Mouse (Mus musculus): ENCODE data around the gene Dnm2. TPM values are rescaled to one million over a fixed set of nuclear protein-coding genes. Genes with fewer than 3 reads are reported as not detected.

The Dnm2 gene
- polyA plus RNA-seq, 1 experiment from 2014 or later, result 51.8 TPM

DNA sequence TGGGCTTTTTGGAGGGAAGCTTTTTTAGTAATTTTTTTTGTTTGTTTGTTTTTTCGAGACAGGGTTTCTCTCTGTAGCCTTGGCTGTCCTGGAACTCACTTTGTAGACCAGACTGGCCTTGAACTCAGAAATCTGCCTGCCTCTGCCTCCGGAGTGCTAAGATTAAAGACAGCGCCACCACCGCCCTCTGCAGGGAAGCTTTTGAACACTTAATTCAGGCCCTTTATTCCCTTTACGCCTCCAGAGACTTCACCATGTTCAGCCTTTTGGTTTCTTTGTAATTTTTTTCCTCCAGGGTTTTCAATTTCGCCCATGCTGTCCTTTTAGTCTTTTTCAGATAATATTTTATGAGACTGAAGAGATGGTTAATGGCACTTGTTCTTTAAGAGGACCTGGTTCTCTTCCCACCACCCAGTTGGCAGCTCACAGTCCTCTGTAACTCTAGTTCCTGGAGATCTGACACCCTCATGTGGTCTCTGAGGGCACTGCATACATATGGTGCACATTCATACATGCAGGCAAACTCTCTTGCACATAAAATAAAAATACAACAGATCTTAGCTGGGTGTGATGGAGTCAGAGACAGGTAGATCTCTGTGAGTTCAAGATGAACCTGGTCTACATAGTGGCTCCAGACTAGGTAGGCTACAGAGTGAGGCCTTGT lies 20.5 kb downstream of the Dnm2 start:
- ATAC-seq (ENCODE audit: low read depth) (no peak), DNase-seq (no peak)
- Histone ChIP-seq H3K4me2 (no peak overlapping the region), H3K9ac (no peak overlapping the region), H3K27me3 (no peaks in the 10 kb centered on the region), H3K4me3 (replicated peaks) (no peak overlapping the region), H3K9me3 (replicated peaks) (no peaks in the 10 kb centered on the region), H3K36me3 (peaks cover 41% of the 10 kb centered on the region), H3K4me1 (replicated peaks) (peaks cover 44% of the 10 kb centered on the region), H3K27ac (no peak overlapping the region)
- 87% methylated on average over 6 of the region's 6 CpGs for WGBS (ENCODE audit: insufficient replicate concordance)

DNA sequence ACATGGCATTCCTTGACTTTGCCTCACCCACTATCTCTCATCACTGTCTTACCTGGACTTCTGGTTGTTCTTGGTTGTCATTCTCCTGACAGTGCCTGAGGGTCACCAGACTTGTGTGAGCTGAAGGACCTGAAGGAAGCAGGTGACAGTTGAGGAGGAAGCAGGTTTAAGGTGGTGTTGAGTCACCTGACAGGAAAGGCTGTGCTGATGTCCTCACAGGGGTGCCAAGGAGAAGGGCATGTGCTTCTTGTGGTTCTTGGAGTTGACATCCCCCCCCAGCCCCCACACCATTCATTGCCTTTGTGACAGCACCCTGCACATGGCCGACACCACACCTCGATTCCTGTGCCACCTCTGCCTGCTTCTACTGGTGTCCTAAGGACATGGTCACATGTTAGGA lies 23.1 kb downstream of the Dnm2 start:
- H3K27me3 ChIP-seq, result no peaks in the 10 kb centered on the region
- no peak overlapping the region for H3K27ac ChIP-seq
- no peak overlapping the region for H3K4me2 ChIP-seq
- peaks cover 64% of the 10 kb centered on the region for H3K4me1 ChIP-seq (replicated peaks)
- DNase-seq (no peak), ATAC-seq (ENCODE audit: low read depth) (no peak)
- no peak overlapping the region for H3K4me3 ChIP-seq (replicated peaks)
- peaks cover 38% of the 10 kb centered on the region for H3K36me3 ChIP-seq
- 88% methylated on average over 2 of the region's 2 CpGs for WGBS (ENCODE audit: insufficient replicate concordance)
- H3K9ac ChIP-seq, result no peak overlapping the region
- no peaks in the 10 kb centered on the region for H3K9me3 ChIP-seq (replicated peaks)

DNA sequence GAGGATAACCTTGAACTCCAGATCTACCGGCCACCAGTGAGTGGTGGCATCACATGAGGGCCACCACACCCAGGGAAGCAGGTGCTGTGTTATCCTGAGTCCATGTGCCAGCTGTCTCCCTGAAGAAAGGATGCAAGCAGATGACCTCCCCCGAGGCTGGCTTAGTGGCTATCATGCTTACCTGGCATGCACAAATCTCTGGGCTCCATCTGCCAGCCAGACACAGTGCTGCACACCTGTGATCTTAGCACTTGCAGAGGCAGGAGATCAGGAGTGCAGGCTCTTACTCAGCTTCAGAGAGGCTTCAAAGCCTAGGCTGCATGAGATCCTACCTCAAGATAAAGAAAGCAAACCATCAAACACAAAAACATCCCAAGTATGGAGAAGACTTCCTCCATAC lies 25.0 kb downstream of the Dnm2 start:
- peaks cover 76% of the 10 kb centered on the region for H3K4me1 ChIP-seq (replicated peaks)
- H3K4me3 ChIP-seq (replicated peaks), result no peak overlapping the region
- ATAC-seq (ENCODE audit: low read depth) (no peak), DNase-seq (no peak)
- WGBS (ENCODE audit: insufficient replicate concordance), result 51% methylated on average over 2 of the region's 2 CpGs
- no peak overlapping the region for H3K4me2 ChIP-seq
- H3K36me3 ChIP-seq, result peaks cover 35% of the 10 kb centered on the region
- H3K27me3 ChIP-seq, result no peaks in the 10 kb centered on the region
- no peaks in the 10 kb centered on the region for H3K9me3 ChIP-seq (replicated peaks)
- peak overlapping the region; percentile 26; the same call in 1 of the 2 replicates for H3K9ac ChIP-seq
- peak overlapping the region; percentile 29; the same call in 1 of the 2 replicates for H3K27ac ChIP-seq

DNA sequence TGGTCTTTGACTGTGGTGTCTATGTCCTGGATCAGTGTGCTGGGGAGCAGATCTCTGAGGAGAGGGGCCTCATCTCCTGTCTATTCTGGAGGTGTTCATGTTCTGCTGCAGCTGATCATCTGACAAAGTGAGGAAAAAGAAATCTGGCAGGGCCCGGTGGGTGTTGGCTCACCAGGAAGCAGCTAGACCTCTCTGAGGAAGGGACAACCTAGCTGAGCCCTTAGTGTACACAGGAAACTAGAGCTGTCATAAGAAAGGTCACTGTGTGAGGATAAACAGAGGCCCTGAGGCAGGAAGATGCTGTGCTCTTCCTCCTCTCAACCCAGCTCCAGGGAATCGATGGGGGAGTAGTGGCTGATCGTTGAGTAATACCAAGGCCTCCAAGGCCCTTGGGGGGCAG lies 25.6 kb downstream of the Dnm2 start:
- H3K27ac ChIP-seq, result peak overlapping the region; percentile 29; the same call in 1 of the 2 replicates
- no peak for DNase-seq
- H3K4me1 ChIP-seq (replicated peaks), result peaks cover 82% of the 10 kb centered on the region
- no peak overlapping the region for H3K4me3 ChIP-seq (replicated peaks)
- H3K4me2 ChIP-seq, result no peak overlapping the region
- 48% methylated on average over 3 of the region's 3 CpGs for whole genome bisulfite sequencing (ENCODE audit: insufficient replicate concordance)
- peaks cover 29% of the 10 kb centered on the region for H3K36me3 ChIP-seq
- no peaks in the 10 kb centered on the region for H3K9me3 ChIP-seq (replicated peaks)
- no peak for ATAC-seq (ENCODE audit: low read depth)
- no peaks in the 10 kb centered on the region for H3K27me3 ChIP-seq
- H3K9ac ChIP-seq, result no peak overlapping the region

DNA sequence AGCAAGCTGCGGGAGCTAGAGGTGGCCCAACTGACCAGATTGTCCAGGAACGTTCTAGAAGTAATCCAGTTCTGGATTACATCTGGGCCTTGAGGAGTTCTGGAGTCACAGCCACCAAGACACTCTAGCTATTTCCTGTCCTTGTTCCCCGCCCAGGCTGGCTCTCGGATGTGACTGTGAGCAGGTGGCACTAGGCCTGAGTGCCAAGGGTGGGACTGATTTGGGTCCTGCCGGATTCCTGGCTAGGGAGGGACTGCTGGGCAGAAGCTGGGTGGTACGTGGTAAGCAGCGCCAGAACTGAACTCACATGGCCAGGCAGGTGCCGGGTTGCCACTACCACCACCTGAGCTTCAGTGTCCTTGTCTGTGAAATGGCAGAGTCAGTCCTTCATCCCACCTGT lies 26.7 kb downstream of the Dnm2 start:
- Histone ChIP-seq H3K4me3 (replicated peaks) (no peak overlapping the region), H3K36me3 (peaks cover 25% of the 10 kb centered on the region), H3K4me2 (peak overlapping the region; percentile 43), H3K27me3 (no peaks in the 10 kb centered on the region), H3K9me3 (replicated peaks) (no peaks in the 10 kb centered on the region), H3K9ac (peak overlapping the region; percentile 55; the same call in 1 of the 2 replicates), H3K4me1 (replicated peaks) (peaks cover 88% of the 10 kb centered on the region), H3K27ac (peak overlapping the region; percentile 66)
- 68% methylated on average over 8 of the region's 8 CpGs for WGBS (ENCODE audit: insufficient replicate concordance)
- no peak for ATAC-seq (ENCODE audit: low read depth)
- no peak for DNase-seq

DNA sequence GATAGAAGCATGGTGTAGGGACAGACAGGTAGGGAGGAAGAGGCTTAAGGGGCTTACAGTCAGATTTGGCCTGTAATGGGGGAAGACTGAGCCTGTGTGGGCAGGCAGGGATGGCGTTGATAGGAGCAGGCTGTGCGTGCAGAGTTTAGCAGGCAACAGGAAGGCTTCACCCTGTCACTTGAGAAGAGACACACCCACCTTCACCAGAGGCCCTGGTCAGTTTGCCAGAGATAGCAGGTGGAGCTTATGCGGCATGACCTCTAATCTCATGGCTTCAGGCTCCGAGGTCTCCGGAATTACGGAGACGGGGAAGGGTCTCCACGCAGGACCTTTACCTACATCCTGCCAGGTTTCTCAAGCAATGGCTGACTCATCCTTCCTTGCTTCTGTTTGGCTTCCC lies 27.2 kb downstream of the Dnm2 start:
- Histone ChIP-seq H3K4me3 (replicated peaks) (no peak overlapping the region), H3K9ac (peak overlapping the region; percentile 55; the same call in 1 of the 2 replicates), H3K27ac (peak overlapping the region; percentile 66), H3K4me2 (peak overlapping the region; percentile 43), H3K27me3 (no peaks in the 10 kb centered on the region), H3K4me1 (replicated peaks) (peaks cover 88% of the 10 kb centered on the region), H3K9me3 (replicated peaks) (no peaks in the 10 kb centered on the region), H3K36me3 (peaks cover 25% of the 10 kb centered on the region)
- DNase-seq (peak; percentile 40), ATAC-seq (ENCODE audit: low read depth) (peak; percentile 76)
- 10% methylated on average over 8 of the region's 8 CpGs for WGBS (ENCODE audit: insufficient replicate concordance)

DNA sequence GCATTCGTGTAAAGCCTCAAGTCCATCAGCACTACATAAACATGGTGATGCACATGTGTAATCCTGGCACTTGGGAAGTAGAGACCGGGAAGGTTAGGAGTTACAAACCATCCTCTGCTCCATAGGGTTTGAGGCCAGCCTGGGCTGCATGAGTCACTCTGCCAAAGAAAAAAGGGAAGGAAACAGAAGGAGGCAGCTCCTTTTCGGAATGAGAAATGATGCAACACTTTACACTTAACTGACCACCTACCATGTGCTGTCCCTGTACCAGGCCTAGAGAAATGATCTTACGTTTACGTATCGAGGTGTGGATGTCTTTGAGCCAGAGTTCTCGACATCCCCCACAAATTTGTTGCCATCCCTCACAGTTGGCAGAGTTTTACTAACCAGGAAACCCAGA lies 28.3 kb downstream of the Dnm2 start:
- H3K36me3 ChIP-seq, result peaks cover 20% of the 10 kb centered on the region
- WGBS (ENCODE audit: insufficient replicate concordance), result 59% methylated on average over 7 of the region's 7 CpGs
- peak overlapping the region; percentile 66 for H3K27ac ChIP-seq
- H3K4me2 ChIP-seq, result no peak overlapping the region
- no peak overlapping the region for H3K9ac ChIP-seq
- H3K27me3 ChIP-seq, result no peaks in the 10 kb centered on the region
- no peaks in the 10 kb centered on the region for H3K9me3 ChIP-seq (replicated peaks)
- DNase-seq (no peak), ATAC-seq (ENCODE audit: low read depth) (no peak)
- peaks cover 86% of the 10 kb centered on the region for H3K4me1 ChIP-seq (replicated peaks)
- H3K4me3 ChIP-seq (replicated peaks), result no peak overlapping the region

DNA sequence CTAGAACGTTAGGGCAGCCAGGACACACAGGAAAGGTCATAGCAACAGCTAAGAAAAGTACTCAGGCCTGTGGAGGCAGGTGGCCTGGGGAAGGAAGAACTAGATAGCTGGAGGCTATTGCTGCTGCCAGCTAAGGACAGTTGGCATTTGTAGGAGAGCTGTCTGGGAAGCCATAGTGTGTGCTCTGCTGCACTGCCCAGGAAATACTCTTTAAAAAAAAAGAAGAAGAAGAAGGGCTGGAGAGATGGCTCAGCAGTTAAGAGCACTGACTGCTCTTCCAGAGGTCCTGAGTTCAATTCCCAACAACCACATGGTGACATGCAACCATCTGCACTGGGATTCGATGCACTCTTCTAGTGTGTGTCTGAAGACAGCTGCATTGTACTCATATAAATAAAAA lies 28.8 kb downstream of the Dnm2 start:
- Histone ChIP-seq H3K4me1 (replicated peaks) (peaks cover 82% of the 10 kb centered on the region), H3K27me3 (no peaks in the 10 kb centered on the region), H3K9me3 (replicated peaks) (no peaks in the 10 kb centered on the region), H3K36me3 (peaks cover 24% of the 10 kb centered on the region), H3K27ac (peak overlapping the region; percentile 24; the same call in 1 of the 2 replicates), H3K4me2 (no peak overlapping the region), H3K9ac (no peak overlapping the region), H3K4me3 (replicated peaks) (no peak overlapping the region)
- WGBS (ENCODE audit: insufficient replicate concordance), result 58% methylated on average over 2 of the region's 2 CpGs
- ATAC-seq (ENCODE audit: low read depth), result no peak
- DNase-seq, result no peak

DNA sequence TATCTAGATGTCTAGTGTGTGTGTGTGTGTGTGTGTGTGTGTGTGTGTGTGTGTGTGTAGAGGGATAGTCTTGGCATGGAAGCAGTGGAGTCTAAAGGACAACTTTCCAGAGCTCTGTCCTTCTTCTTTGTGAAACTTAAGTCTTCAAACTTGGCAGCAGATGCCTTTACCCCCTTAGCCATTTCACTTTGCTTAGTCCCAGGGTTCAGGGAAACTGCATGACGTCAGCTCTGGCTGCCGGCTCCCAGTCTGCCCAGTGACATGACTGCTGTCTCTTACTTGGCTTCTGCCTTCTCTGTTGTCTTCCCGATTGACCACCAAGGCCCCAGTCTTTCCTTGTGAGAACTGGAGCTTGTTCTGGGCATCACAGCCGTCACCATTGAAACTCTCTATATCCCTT lies 29.8 kb downstream of the Dnm2 start:
- no peaks in the 10 kb centered on the region for H3K9me3 ChIP-seq (replicated peaks)
- H3K36me3 ChIP-seq, result peaks cover 27% of the 10 kb centered on the region
- no peak overlapping the region for H3K4me2 ChIP-seq
- H3K4me3 ChIP-seq (replicated peaks), result no peak overlapping the region
- no peak for ATAC-seq (ENCODE audit: low read depth)
- H3K27ac ChIP-seq, result no peak overlapping the region
- peaks cover 71% of the 10 kb centered on the region for H3K4me1 ChIP-seq (replicated peaks)
- H3K27me3 ChIP-seq, result no peaks in the 10 kb centered on the region
- H3K9ac ChIP-seq, result no peak overlapping the region
- 68% methylated on average over 4 of the region's 4 CpGs for WGBS (ENCODE audit: insufficient replicate concordance)
- DNase-seq, result no peak

DNA sequence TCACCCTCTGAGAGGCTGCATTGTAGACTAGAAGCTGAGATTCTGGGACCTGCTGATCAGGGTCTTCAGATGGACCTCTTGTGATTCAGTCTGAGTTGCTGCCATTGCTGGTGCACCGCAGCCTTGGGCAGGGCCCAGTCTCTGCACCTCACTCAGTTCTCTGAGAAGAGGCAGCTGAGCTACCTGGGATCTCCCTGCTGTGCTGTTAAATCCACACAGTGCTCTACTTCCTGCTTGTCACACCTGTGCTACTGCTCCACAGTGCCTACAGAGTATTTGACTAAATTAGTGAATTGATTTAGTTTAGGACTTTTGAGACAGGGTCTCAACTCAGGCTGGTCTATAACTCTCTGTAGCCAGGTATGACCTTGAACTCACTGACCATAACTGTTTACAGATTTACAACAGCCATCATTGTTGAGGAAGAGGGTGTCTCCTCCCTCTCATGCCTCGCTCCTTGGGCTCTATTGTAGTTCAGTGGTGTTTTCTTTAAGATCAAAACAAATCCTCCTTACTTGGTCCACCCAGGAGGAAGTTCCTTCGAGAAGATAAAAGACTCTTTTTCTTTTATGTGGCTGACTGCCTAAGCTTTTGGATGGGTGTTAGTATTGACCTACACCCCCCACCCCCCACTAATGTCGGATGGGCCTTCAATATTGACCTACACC lies 30.5 kb downstream of the Dnm2 start:
- Histone ChIP-seq H3K36me3 (peaks cover 27% of the 10 kb centered on the region), H3K9ac (no peak overlapping the region), H3K4me1 (replicated peaks) (peaks cover 66% of the 10 kb centered on the region), H3K27ac (no peak overlapping the region), H3K4me3 (replicated peaks) (no peak overlapping the region), H3K9me3 (replicated peaks) (no peaks in the 10 kb centered on the region), H3K4me2 (no peak overlapping the region), H3K27me3 (no peaks in the 10 kb centered on the region)
- DNase-seq (no peak), ATAC-seq (ENCODE audit: low read depth) (no peak)
- 49% methylated on average over 4 of the region's 4 CpGs for WGBS (ENCODE audit: insufficient replicate concordance)

DNA sequence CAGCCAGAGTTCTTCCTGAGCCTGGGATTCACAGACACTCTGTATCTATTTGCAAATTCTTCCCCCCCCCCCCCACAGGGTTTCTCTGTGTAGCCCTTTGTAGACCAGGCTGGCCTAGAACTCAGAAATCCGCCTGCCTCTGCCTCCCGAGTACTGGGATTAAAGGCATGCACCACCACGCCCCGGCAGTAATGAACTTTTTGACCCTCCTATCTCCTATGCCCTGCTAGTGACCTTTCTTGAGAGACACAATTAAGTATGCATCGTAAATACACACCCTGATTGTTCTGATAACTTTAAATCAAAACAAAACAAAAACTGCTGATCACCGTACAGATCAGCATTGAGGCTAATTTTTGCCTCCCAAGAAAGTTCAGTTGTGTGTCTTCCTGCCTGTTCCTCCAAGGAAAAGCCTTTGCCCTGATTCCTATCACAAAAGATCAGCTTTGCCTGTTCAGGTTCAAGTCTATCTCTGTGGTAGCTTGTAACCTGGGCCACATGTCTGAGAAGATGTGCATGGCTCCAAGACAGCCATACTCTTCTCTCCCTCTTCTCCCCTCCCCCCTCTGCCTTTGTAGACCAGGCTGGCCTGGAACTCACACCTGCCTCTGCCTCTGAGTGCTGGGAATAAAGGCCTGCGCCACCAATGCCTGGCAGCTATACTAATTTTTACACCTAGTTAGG lies 31.7 kb downstream of the Dnm2 start:
- Histone ChIP-seq H3K9me3 (replicated peaks) (no peaks in the 10 kb centered on the region), H3K36me3 (peaks cover 36% of the 10 kb centered on the region), H3K9ac (no peak overlapping the region), H3K4me3 (replicated peaks) (no peak overlapping the region), H3K27me3 (no peaks in the 10 kb centered on the region), H3K4me1 (replicated peaks) (peaks cover 62% of the 10 kb centered on the region), H3K27ac (0 out of 2 replicates have a peak overlapping the region, but pooled peaks have one; percentile 29), H3K4me2 (no peak overlapping the region)
- ATAC-seq (ENCODE audit: low read depth) (no peak), DNase-seq (no peak)
- 74% methylated on average over 7 of the region's 7 CpGs for WGBS (ENCODE audit: insufficient replicate concordance)

Measured in liver, embryonic 13.5 days (tissue).